Mouse (Mus musculus) embryo, embryonic 11 days (tissue): Measurements from ENCODE around the gene Apoc1.
A peak's percentile ranks its signal among the peaks of the same experiment; 100 is the strongest.

Source experiments
- DNase-seq: peaks from one replicate; pipeline ENCODE4 v3.0.0-alpha.2; 2015

Gene Apoc1

DNA sequence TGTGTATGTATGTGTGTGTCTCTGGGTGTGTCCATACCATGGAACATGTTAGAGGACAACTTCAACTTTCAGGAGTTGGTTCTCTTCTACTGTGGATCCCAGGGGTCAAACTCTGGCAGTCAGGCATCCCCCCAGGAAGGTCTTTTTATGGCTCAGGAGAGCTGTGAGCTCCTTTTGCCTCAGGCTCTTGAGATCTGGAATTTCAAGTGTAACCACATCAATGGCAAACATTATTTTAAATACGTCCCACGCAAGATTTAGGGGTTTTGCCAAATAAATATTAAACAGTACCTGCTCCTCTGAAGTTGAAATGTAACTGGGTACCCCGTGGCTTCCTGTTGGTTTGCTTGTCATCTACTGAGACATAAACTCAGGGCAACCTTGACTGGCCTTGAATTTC is 9.5 kb downstream of the Apoc1 start:
- DNase-seq, result no peak

DNA sequence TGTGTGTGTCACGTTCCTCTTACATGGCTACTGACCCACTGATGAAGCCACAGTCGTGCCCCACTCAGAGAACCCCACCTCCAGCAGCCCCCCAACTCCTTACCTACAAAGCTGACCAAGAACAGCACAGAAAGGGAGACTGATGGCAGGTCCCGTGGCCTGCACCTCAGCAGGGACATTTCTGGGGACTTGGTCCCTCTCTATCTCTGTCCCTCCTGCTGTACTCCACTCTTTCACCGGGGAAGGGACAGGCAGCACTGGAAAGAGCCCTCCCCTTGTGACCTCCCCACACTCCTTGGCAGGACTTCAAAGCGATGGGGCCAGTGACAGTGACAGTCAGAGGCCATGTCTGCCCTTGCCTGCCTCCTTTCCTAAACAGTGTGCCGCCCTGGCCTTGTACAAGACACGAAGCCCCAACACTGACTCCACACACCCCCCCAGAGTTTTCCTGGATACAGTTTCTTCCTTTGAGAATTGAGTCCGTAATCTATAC is 11.2 kb downstream of the Apoc1 start, which contains the start of the genes Gm44805 and Apoc4:
Gm44805 (minus strand) TSS at position 222 of the 493 bp plus-strand sequence.
Apoc4 (minus strand) TSS at position 278 of the 493 bp plus-strand sequence.
- no peak for DNase-seq

DNA sequence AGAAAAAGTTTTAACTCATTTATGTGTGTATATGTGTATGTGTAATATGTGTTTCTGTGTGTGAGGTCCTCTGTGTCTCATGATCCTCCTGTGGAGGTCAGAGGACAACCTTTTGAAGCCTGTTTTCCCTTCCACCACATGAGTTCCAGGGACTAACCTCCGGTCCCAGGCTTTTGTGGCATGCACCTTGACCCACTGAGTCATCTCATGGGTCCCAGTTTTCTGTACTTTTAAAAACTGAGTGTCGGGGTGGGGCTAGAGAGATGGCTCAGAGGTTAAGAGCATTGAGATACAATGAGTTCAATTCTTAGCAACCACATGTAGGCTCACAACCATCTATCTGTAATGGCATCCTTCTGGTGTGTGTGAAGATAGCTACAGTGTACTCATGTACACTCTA is 11.8 kb downstream of the Apoc1 start:
- DNase-seq, result no peak

DNA sequence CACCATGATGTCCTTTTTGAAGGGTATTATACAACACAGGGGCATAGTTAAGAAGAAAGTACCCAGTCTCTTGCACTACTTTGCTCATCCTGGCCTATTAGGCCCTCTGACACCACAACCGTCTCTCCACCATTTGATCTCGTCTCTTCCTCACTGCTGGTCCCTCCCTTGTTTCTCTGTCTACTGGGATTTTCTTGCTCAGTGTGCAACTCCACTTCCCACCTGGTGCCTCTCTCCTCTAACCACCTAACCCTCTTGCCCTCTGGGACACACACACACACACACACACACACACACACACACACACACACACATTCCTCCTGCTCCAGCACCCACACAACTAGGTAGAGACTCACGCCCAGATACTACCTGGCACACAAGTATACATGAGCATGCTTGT is 13.6 kb downstream of the Apoc1 start:
- DNase-seq, result no peak

DNA sequence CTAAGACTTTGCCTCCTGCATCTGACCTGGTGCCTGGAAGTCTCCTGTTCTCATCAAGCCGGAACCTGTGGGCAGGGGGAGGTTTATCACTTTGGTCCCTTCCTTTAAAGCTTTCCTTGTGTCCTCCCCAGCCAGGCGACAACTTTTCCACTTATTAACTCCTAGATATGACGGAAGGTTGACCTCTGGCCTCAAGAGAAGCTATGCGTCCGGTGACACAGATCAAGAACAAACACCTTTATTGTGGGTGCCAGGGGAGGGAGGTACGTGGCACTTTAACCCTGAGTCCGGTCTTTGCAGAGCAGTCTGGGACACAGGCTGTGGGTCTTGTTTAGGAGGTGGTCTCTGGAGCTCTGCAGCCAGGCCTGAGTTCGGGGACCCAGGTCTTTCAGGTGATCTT is 14.6 kb downstream of the Apoc1 start, which contains the start of gene Apoc2:
Apoc2 (minus strand) TSS at position 70 of the 400 bp plus-strand sequence.
- no peak for DNase-seq

DNA sequence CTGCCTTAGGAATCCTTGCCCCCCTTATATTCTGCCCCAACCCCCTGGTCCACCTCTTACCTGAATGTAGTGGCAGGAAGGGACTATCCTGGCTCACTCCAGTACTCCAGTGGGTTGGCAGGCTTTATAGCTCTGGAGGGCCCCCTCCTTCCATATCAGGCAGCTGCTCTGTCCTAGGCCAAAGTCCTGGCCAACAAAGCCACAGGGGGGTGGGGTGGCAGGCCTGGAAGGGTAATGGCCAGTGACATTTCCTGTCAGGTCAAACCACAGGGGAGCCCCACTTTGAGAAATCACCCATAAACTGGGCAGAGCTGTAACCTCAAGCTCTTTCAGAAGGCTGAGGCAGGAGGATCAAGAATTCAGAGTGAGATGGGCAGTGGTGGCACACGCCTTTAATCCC is 15.8 kb downstream of the Apoc1 start:
- no peak for DNase-seq

DNA sequence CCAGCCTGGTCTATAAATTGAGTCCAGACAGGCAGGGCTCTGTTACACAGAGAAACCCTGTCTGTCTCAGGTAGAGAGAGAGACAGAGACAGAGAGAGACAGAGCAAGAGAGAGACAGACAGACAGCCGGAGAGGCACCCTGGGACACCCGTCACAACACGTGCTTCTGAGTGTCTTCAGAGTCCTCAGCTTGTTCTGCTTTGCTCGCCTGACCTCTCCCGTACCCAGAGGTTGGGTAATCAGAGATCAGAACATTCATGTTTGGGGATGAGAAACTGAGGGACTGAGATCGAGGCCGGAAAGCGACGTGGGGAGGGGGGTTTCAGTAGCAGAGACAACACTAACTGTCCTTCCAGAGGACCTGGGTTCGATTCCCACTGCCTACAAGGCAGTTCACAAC is 16.6 kb downstream of the Apoc1 start:
- no peak for DNase-seq

DNA sequence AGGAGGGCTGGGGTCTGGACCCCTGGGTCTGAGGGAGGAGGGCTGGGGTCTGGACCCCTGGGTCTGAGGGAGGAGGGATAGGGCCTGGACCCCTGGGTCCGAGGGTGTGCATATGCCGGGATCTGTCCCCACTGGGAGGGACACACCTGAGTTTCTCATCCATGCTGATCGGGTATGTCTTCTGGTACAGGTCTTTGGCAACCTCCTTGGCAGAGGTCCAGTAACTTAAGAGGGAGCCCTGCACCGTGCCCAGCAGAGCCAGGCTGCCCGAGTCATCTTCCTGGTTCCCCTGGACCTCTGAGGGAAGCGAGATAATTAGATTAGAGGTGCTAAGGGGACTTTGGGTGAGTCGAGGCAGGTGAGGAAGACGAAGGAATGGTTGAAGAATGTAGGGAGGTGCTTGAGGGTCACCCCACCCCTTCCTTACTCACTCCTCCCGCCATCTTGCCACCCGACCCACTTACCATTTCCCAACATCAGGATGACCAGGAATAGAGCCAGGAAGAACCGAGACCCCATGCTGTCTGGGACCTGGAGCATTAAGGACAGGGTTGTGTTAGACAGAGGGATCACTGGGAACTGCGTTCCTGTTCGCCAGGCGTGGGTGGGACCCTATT is 19.3 kb downstream of the Apoc1 start:
- DNase-seq, result no peak

DNA sequence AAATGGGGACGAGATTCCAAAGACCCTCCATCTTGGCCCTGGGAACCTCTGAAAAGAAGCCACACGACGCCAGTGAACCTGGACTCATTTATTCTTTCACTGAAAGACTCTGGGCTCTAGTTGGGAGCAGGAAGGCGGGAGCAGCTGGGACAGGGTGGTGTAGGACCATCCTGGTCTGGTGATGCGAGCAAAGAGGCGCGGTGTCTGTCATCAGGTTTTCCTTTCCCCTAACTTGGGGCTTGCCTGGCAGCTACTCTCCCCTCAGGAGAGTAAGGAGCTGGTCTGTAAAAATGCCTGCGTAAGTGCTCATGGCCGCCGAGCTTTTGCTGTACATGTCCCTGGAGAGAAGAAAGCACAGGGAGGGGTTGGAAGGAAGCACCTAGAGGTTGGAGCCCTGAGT is 20.9 kb downstream of the Apoc1 start:
- no peak for DNase-seq

DNA sequence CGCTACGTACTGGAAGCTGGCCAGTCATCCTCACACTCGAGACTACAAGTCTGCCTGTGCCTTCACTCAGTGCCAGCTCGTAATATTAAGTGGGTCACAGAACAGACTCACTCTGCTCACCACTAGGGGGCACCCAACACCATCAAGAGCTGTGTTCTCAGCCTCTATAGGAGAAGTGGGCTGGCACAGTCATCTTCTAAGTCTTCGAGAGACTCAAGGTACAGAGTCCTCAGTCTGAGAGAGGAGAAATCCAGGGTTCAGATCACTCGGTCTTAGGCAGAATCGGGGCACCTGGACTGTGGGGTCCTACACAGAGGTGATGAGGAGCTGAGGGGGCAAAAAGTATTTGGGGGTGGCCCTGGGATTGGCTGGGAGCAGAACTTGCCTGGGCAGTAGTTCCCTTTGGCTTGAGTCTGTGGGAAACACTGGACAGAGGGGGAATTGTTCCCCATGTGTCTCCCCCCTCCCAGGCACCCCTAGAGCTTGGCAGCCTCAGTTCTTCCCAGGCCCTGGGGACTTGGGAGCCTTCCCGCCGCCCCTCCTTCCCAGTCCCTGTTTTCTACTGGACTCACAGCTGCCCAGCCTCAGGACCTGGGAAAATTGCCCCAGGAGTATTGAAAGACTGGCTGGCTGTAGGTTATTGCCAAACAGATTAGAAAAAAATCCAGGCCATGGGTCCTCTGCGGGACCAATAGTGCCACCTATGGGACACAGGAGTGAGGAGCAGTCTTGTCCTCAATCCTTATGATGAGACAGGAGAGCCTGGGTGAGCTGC is 23.3 kb downstream of the Apoc1 start:
- DNase-seq, result peak; percentile 94

DNA sequence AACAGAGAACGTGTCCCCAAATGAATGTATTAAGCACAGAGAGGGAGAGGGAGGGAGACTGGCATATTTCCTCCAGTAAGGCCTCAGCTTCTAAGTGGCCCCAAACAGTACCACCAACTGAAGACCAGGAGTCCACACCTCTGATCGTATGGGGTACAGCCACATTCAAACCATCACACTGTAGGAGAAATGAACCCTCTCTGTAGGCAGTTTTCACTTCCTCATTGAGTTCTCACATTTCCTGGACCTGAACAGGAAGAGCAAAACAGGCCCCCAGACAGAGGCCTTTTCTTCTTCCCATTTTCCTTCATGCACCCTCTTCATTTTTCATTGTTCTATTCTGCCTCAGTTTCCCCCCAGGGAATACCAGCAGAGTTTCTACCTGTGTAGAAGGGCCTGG is 25.0 kb downstream of the Apoc1 start:
- no peak for DNase-seq

DNA sequence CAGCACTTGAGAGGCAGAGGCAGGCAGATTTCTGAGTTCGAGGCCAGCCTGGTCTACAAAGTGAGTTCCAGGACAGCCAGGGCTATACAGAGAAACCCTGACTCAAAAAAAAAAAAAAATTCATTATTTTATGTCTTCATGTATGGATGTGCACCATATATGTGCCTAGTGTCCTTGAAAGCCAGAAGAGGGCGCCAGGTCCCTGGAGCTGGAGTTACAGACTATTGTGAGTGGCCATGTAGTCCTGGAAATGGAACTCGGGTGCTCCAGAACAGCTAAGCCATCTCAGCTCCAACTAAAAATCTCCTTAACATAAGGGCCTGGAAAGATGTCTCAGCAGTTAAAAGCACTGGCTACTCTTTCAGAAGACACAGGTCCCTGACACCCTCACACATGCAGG is 25.7 kb downstream of the Apoc1 start:
- DNase-seq, result no peak

DNA sequence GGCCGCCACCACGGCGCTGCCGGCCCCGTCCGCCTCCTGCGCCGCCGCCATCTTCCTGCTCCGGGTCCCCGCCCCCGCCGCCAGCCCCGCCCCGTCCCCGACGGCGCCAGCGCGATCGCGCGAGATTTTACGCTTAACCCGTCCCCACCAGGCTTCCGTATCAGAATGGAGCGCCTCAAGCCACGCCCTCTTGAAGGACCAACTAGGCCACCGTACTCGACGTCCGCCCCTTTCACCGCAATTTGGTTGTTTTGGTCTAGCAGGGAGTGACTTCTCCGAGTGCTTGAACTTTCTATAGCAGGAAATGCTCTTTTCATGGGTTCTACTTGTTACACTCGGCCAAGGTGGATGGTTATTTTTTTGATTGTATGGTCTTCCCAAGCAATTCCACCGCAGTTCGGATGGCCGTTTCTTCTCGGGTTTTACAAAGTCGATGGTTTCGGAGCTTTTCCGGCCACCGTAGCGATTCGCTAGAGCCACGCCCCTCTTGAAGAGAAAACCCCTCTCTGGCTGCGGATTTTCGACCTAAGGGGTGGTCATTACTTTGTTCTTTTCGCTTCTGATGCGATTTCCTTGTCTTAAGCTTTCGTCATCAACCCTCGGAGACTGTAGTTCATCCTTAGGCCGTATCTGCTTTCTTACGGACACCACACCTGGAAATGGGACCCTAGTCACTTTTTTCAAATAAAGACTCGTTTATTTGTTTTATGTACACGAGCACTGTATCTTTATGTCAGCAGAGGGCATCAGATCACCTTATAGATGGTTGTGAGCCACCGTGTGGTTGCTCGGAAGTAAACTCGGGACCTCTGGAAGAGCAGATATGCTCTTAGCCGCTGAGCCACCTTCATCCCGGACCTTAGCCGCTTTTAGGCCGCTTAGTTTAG is 27.3 kb downstream of the Apoc1 start, which contains the start of gene Clptm1:
Clptm1 (minus strand) TSS at position 79 of the 887 bp plus-strand sequence.
- peak; percentile 98 for DNase-seq

DNA sequence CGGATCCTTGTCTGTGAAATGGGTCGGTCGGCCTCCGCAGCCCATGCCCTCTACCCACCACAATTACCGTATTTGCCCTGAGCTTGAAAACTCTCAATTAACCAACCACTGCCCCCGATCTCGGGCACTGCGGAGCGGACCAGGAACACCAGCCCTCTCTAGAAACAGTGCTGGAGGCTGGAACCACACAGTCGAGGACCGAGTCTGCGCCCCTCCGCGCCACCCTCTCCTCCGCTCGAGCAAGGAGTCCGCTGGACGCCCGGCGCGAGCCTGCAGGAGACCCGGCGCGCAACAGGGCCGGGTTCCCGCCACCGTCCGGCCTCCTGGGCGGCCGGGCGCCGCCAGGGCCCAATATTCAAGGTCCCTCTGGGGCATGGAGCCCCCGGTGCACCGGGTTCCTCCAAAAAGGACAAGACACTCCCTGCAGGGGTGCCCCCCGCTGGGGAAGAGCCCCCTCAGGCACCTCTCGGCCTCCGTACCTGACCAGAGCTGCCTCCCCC is 28.0 kb downstream of the Apoc1 start:
- DNase-seq, result no peak

DNA sequence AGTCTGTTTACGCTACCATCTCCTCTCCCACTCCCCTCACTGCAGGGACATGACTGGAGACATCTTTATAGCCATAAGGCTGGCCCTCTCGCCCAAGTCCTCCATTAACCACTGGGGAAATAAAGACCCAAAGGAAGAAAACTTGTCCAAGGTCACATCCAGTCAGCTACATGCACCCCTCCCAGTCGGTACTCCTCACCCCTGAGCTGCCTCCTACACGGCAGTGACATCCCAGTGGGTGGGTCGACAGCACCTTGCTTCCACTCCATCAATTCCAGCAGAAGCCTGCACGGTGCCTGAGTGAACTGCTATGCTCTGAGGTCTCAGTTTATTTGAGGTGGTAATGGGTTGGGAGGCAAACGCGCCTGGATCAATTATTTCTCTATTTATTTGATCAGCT is 28.5 kb downstream of the Apoc1 start:
- no peak for DNase-seq

DNA sequence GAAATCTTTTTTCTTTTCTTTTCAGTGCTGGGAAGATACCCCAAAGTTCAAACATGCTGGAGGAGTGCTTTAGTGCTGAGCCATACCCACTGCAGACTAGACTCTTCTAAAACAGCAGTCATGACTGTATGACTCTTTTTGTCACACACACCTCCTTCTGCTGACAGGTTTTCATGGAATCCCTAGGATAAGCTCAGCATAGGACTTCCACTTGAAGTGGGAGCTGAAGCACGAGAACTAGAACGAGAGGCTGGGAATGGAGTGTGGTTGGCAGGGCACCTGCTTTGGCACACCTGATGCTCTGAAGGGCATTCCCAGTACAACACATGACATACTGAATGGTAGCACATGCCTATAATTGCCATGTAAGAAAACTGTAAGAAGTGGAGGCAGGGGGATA is 39.8 kb downstream of the Apoc1 start:
- no peak for DNase-seq

DNA sequence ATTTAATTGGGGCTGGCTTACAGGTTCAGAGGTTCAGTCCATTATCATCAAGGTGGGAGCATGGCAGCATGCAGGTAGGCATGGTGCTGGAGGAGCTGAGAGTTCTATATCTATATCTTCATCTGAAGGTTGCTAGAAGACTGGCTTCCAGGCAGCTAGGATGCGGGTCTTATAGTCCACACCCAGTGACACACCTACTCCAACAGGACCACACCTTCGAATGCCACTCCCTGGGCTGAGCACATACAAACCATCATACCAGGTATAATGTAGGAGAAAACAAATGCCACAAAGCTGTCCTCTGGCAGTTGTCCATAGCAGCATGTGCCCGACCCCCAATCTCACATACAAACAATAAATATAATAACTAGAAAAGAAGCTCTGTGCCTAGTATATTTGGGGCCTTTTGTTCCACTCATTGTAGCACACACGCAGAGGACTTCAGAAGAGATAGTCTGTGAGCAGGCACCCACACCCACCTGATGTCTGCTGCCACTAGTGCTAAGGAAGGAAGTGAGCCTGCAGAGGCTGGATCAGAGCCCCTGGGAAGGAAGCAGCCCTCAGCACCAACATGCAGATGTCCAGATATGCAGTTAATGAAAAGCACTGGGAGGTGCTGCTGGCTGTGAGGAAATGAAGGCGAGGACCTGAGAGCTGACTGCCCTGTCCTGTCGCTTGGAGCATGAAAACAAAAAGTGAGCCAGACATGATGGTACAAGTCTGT is 41.2 kb downstream of the Apoc1 start:
- no peak for DNase-seq

DNA sequence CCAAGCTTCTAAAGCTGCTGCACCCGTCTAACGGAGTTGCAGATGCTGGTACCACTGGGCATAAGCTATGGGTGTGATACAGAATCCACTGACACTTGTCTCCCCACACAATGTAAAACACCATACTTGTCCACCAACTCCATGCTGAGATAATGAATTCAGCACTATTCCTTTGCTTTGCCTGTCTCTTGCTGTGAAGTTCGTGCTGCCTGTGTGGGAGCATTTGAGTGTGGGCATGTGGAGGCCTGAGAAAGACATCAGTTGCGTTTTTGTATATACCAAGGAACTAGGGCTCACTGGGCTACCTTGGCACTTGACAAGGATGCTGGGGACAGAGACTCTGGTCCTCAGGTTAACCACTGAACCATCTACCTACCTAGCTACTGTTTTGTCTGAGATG is 51.2 kb downstream of the Apoc1 start:
- DNase-seq, result no peak
